Mouse (Mus musculus) megakaryocyte progenitor cell, adult 5-6 weeks (primary cell): ENCODE measurements at regions not wholly inside any gene's neighbourhood (a gene's known extent, or its start where the extent isn't known, plus 50 kb on each side); places are given as distances from the start of the nearest gene placed in this dataset.
"Not testable (repeated sequence)": the region's sequence is repeated elsewhere in the genome, so short reads cannot be mapped to it uniquely, and the experiment has no call there.

Source experiments
- ATAC-seq: replicated peaks from 2 replicates; pipeline ENCODE4 v1.8.0; 2016; ENCODE audit warnings: mild to moderate bottlenecking, moderate TSS enrichment, inconsistent platforms; ENCODE audit not compliant: poor library complexity

DNA sequence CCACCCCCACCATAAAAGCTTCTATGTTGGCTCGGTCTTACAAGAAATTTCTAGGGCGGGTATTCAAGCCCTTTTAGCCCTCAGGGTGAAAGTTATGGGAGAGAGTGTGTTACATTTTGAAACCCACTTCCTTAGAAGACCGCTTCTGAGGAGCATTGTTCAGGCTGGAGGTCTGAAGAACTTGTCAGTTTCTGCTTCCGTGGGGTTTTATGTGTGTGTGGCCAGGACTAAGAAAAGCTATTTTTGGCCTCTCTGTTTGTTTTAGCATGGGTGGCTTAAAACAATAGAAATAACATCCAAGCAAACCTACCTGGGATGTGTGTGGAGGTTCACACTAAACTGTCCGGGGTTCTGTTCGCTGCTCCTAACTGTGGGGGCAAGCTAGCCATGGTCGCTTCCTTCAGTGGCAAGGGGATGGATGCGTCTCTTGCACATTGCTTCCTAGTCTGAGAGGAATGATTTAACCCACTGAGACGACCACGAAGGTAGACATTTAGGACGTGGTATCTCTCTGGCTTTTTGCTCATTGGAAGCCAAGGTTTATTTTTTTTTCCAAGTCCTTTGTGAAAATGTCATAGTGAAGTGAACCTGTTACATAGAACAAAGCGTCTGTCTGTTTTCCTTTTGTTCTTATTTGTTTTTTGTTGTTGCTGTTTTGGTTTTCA, 298.4 kb downstream of the Vrk1 start:
- ATAC-seq = no peak

DNA sequence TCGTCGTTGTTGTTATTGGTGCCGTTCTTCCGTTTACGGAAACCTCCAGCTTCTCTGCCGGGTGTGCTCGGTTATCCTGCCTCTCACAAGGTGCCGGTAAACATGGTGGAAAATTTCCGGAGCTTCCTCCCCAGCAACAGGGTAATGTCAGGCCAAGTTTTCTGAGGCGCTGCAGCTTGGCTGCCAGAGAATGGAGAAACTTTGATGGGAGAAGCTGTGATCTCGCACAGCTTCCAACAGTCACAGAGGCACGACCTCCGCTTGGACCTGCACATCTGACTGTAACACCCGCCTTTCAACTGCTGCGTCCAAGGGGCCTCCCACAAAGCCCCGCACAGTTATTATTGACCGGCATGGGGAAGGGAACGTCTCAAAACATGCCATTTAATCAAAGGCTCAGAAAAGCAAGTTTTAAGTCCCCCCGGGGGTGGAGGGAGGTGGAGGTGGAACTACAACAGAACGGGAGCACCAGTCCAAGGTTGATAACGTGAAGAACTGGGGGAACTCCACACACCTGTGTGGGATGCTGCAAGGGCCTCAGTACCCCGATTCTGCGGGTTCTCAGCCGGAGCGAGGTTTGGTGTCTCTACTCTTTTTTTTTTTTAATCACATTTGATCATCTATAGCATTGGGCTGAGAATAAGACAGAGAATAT, 299.1 kb downstream of the Vrk1 start:
- ATAC-seq = no peak

DNA sequence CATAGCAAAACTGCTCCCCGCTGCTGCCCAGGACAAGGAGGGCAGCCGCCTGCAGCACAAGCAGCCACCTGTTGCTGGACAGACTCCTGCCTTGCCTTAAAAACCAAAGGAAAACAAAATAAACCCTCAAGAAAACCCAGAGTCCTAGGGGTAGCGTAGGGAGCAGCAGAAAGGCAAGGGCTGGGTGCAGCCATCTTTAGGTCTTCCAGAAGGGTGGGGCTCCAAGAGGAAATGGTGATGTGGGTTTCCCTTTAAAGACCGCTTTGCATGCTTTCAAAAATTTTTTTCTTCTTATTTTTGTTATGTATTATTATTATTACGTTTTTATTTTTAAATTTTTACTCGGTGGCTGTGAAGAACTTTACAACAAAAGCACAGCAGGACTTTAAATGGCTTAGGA, 300.1 kb downstream of the Vrk1 start:
- ATAC-seq = no peak

DNA sequence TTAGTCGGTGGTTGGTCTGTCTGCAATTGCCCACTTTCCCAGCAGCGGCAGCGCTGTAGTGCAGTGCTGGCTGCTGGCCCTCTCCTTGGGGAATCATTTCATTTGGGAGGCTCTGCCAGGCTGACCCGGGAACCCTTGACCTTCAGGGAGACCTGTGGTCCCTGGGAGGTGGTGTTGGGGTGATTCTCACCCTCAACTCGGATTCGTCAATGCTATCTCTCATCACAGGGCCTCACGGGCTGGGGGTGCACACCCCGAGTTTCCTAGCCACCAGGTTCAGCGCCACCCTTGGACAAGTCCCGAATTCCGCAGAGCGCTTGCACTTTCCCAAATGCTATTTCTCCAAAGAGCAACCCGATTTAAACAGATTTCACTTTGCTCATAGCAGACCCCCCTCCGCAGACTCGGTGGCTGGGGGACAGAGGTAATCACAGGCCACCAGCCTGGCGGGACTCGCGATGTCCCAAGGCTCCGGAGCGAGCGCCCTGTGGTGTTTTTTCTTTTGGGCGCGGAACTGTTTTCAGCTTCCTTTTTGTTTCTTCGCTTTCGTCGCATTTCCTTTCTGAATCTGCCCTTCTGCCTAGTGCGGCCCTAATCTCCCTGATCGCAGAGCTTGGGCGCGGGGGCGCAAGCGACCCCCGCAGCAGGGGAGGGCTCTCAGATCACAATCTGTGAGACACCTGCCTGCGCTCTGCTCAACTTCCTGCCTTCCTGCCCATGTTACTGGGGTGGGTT, 300.7 kb downstream of the Vrk1 start:
- peak; percentile 29; the same call in 1 of the 2 replicates for ATAC-seq

DNA sequence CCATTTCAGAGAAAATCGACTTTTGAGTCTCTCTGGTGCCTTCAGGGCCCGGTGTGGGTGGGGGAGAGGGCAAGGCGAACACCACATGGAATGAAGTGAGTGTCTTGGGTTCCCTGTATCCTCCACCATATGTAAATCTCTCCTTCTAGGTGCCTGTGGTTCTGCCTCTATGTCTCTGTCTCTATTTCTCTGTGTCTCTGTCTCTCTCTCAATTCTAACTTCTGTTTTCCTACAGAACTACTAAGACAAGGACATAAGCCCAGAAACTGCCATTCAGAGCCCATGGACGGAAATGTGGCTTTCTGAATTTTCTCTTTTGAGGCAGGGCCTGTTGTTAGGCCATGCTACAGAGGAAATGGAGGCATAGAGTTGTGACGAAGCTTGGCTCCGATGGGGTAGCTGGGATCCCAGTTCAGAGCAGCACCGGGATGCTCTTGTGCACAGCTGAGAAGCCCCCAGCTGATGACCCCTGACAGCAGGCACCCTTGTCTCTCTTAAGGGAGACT, 301.3 kb downstream of the Vrk1 start:
- no peak for ATAC-seq

DNA sequence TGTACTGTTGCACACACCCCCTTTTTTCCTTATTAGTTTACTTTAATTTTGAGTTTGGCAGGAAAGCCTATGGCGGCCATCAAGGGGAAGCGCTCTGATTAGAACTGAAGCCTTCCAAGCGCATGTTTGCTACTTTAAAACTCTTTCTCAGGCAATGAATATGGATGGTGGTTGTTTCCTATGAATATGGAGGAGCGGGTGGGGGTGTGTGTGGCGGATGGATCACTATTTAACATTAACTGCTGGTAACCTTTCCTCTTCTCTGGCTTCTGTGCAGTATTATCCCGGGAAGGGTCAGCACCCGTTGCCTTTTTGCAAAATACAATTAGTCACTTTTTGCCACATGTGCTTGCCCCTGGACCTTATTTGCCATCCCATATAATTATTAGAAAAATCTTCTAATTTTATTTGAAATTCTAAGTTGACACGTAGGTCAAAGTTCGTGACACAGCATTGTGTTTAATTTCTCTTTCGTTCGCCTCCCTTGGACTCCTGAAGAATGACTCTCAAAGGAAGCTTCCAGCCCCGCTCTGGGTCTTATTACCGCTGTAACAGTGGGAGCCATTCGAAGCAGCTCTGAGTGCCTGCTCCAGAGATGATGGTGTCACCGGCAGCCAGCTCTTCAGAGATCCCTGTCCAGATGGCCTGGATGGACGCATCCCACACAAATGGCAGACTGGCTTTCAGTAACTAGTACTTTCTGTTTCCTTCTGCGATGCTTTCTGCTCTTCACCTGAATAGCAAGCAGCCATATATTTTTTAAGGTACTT, 302.0 kb downstream of the Vrk1 start:
- no peak for ATAC-seq

DNA sequence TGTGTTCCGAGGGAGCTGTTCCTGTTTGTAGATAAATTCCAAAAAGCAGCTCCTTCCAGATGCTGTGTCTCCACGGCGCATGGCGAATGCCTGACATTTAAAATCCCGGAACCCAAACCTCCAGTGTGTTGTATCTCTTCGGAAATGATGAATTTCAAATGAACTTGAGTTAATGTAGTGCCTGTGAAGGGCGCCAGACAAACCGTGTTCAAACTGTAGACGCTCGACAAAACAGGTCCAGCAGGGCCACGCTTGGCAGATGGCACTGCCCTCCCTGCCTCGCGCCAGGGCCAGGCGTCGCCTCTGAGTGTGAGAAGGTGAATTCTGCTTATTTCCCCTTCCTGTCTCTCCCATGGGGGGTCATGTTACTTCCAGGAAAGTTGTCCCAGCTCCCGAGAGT, 307.7 kb downstream of the Vrk1 start:
- no peak for ATAC-seq

DNA sequence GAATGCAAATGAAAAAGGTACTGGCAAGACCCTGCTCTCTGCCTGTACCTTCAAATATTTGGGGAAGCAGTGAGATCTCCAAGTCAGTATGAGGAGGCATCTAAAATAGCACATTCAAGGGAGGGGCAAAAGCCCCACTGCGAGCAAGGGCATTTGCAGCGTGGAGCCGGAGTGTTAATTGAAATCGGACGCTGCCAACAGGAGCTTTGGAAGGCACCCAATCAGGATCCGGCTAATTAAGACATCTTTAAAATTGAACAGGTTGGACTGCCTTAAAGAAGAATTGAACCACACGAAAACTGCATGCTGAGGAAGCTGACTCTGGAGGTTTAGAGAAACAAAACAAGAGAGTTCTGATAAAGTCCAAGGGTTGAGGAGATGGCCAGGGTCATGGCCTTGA, 311.5 kb downstream of the Vrk1 start:
- no peak for ATAC-seq

DNA sequence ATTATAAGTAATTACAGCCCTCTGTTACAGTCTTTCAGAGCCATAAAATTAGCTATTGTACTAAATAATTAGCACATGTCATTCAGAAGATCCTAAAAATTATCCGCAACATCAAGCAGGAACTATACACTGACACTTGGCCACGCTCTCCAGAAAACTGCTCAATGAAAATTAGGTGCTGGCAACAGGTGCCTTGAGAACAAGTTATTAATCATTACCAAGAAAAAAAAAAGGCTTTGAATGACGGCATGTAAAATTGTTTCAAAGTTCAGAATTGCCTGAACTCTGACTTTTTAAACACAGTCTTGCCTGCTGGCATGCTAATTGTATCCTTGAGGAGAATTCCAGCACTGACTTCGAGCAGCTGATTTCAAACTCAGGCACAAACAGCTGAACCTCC, 316.6 kb downstream of the Vrk1 start:
- no peak for ATAC-seq

DNA sequence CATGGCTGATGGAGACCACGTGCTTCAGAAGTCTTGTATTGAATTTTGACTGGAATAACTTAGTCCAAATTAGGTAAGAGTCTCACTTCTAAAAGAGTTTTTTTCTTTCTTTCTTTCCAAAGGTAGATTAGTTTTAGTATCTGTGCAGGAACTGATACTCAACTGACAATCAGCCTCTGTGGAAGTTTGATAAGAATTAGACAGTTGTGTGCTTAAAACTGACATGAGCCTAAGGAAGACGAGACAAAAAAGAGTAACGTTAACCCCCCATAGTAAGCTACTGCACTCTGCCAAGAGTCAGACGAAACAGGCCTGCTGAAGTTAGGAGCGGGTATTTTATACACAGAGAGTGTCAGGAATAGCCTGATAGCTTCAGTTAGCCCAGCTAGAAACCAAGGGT, 317.3 kb downstream of the Vrk1 start:
- ATAC-seq = no peak

DNA sequence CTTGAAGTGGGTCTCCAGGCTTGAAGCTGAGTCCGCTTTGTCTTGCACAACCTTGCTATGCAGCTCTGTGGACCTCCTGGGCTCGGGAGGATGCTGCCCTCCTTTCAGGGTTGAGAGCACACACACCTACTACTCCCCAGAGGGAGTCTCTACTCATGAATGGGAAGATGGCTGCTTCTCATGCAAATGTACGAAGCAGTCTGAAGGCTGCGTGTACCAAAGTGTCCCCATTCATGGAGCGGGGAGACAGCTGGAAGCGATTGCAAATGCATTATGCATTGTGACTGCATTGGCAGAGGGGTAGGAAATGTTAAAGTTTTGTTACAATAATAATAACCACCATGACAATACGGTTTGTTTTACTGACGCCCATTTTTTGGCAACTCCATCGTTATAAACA, 347.8 kb downstream of the Vrk1 start:
- no peak for ATAC-seq

DNA sequence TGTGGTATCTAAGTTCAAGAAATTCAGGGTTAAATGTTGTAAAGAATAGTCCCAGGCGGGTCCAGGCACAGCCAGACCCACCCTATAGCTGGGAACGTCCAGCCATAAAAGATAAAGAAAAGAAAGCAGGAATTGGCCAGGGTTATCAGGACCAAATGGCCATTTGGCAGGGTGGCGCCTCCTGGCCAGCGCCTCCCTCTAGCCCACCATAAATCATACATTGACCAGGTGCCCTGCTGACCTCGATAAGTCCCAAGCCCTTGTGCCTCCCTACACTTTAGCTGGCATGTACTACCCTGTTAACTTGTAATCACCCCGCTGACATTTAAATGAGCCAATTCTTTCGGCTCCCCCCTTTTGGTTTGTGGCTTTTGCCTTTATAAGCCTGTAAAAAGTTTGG, 351.6 kb downstream of the Vrk1 start:
- ATAC-seq = not testable (repeated sequence)

DNA sequence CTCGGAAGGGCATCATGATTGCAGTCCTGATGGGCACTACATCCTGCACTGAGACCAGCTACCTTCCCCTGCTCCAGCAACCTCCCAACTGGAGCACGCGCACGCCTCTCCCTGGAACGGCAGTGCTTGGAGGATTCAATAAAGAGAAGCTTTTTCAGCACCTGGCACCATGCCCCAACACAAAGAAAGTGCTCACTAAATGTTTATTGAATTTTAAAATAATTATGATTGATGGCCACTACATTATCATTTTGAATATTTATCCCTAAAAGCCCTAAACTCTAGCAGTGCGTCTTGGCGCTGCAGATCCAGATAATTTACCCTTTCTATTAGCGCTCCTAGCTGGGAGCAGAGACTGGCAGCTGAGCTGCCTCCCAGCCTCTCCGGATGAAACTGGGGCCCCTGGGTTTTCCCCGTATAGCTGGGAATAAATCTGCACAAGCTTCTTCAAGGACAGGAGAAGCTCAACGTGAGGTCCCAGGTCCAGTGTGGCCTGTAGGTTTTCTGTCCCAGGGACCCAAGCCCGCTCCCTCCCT, 364.9 kb downstream of the Vrk1 start:
- no peak for ATAC-seq

DNA sequence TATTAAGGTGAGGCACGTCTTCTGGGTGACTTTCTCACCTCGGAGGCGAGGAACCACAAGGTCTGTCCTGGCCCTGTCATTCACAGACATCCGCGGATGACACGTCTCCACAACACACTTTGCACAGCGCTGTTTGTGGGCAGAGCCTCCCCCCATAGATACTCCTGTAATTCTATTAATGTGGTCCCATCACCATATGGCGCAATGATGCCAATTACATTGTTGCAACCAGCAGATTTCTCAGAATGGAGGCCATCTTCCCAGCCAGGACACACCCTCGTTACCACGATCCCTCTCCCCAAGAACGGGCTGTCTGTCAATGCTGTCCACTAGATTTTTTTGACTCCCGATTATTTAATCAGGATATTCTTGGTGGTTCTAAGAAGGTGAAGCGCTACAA, 365.9 kb downstream of the Vrk1 start:
- no peak for ATAC-seq

DNA sequence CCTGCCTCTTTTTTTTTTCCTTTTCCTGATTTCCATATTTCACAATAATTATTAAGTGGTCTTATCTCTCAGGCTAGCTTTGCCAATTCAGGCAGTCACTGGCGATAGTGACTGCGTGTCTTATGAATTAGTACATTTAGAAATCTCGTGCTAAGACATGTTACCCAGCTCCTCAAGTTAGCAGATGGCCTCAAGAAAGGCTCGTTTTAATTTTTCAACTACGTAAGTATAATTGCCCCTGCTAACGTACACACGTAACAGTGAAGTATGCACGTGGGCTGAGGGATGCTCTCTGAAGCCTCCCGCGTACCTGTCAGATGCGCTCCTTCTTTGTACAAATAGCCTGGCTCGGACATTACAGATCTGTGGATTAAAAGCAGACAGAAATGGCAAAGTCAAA, 366.8 kb downstream of the Vrk1 start:
- ATAC-seq = no peak

DNA sequence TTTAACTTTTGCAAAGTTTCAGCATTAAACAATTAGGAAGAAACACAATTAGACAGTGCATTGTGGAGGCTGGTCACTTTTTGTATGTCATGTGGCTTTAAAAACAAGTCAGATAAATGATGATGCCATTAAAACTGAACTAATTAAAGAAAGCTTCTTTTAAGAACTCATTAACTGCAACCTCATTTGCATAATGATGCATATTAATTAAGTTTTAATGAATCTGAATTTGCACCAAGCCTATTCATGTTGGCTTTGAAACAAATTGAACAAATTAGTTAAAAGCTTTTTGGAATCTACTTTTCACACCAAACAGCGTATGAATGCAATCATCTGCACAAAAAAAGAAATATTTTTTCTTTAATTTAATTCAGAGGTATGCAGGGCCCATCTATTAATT, 367.3 kb downstream of the Vrk1 start:
- no peak for ATAC-seq

DNA sequence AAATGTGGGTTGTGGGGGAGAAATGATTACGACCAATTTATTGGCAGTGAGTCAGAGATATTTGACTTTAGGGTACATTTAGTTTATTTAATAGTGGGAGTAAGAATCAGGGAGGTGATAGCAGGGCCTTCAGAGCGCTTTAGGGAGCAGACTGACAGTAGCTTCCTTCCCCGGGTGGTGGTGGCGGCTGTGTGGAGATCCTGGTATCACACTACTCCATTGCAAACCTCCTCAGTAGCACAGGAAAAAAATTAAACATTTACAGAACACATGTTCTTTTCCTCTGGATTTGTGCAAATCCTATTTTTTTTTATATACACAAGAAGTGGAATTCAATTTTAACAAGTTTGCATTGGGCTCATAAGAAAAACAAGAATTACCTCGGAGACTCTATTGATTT, 367.7 kb downstream of the Vrk1 start:
- ATAC-seq = no peak

DNA sequence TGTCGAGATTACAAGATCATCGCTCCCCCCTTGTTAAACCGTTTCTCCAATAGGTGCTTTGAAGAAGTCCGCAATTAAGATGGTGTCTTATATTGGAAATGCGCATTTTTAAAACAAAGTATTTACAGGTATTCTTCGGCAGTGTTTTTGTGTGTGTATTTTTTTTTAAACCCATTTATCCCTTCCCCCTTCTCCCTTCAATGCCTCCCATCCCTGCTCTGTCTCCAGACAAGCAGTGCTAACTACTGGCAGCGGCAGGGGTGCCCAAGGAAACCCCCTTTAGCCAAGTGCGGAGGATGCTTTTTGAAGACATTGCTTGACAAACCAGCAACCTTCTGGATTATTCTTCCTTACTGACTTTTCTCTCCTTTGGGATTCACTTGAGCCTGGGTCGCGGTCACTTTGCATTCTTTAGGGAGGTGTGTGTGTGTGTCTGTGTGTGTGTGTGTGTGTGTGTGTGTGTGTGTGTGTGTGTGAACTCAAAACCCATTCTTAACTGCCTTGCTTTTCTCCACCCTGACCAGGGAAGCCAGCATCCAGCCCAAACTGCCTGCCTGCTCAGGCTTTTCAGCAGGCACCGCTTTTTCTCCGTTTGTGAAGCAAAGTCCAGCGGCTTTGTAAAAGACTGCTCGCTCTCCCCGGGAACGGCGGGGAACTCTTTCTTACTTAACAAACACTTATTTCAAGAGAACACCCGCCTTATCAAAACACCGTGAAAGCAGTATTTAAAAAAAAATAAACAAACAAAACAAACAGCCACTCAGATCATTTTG, 368.5 kb downstream of the Vrk1 start:
- ATAC-seq = no peak

DNA sequence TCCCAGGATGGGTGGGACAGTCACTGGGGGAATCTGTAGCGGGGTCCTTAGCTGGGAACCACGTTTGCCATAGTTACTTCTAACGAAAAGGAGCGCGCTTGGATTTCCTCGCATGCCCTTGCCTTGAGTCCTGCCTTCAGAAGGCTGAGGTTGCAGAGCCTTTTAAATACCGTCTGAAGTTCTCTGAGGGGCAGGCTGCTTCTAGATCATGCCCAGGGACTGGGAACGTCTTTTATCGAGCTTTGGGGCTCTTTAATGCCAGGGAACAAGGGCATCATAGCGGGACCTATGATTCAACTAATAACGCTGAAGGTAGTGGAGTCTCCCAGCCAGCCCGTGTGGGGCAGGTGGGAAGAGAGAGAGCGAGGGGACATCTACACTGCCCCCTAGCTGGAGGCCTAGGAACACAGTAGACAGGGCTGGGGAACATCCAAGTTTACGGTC, 369.1 kb downstream of the Vrk1 start:
- 0 out of 2 replicates have a peak, but pooled peaks have one; percentile 46 for ATAC-seq

DNA sequence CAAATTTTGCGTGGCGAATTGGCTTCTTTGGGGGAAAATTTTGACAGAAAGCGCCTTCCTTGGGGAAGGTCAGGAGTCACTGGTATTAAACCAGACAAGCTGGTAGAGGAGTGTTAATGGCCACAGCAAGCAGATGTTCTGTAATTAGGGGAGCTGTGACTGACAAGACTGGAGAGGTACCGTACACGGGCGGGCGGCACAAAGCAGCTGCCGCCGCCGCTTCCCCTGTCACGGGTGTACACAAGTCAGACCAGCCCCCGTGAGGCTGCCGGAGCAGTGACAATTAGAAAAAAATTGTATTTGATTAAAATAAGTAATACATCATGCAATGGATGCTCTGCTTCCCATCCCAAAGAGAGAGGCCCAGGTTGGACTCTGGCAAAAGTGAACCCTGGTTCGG, 369.8 kb downstream of the Vrk1 start:
- ATAC-seq = no peak
